Mouse (Mus musculus): ENCODE data around the gene H2-Aa.

- TF ChIP-seq TAL1 (IDR thresholded peaks at IDR 0.05; ENCODE audit: low read length) (no peak), GATA1 (IDR thresholded peaks at IDR 0.05; ENCODE audit: low read length) (no peak)
These were observed 17.8 kb downstream of the H2-Aa start for GRCm38 (mm10) chr17:34269817-34270216.

Measured in erythroblast, embryonic 14.5 days (primary cell).